In genomic region chr5:135331161-135331560, GRCm38 (mm10) we compare ENCODE assay signal across 24 mouse cellular contexts. TPM values are rescaled to one million over a fixed set of nuclear protein-coding genes. Genes with fewer than 3 reads are reported as not detected.
"Had no signal": no experiment of that assay in that cellular context is flagged by ENCODE, and none has a peak within 500 bp of the region (broad histone marks: within the 10 kb centered on the region; RNA-seq: fewer than 3 reads in every experiment).

No protein-coding gene starts in this region.

- H3K36me3 ChIP-seq: liver, embryonic 13.5 days; midbrain, embryonic 12.5 days; stomach, embryonic 15.5 days had no signal

- DNase-seq: kidney, adult 11 months; kidney, postnatal 14 days; left cerebral cortex, postnatal 4 days; liver, embryonic 13.5 days; liver, postnatal 0 days; right cerebral cortex, postnatal 14 days; thymus, adult 18-20 months; thymus, postnatal 14 days had no signal

- H3K9me3 ChIP-seq: liver, embryonic 13.5 days; megakaryocyte, embryonic 14.5 days; midbrain, embryonic 12.5 days; stomach, embryonic 15.5 days had no signal

- H3K27me3 ChIP-seq: liver, embryonic 13.5 days; midbrain, embryonic 12.5 days; stomach, embryonic 15.5 days had no signal

- H3K9ac ChIP-seq: liver, embryonic 13.5 days; liver, postnatal 0 days; midbrain, embryonic 12.5 days; stomach, embryonic 15.5 days had no signal

- H3K4me3 ChIP-seq: liver, embryonic 13.5 days; megakaryocyte, embryonic 14.5 days; midbrain, embryonic 12.5 days; stomach, embryonic 15.5 days had no signal

- H3K4me2 ChIP-seq: liver, embryonic 13.5 days; midbrain, embryonic 12.5 days; stomach, embryonic 15.5 days had no signal

- H3K27ac ChIP-seq: liver, embryonic 13.5 days; macrophage; midbrain, embryonic 12.5 days; stomach, embryonic 15.5 days had no signal

- ATAC-seq: inflammation-experienced regulatory T-cells, adult 6 months; liver, postnatal 0 days had no signal

- H3K4me1 ChIP-seq: liver, embryonic 13.5 days; stomach, embryonic 15.5 days had no signal

RNA-seq across cellular contexts. Expression of gene Fkbp6, which starts 18.7 kb away (rescaled TPM):
- total RNA-seq: layer of hippocampus, postnatal 14 days; left cerebral cortex, adult 18-20 months had no signal
- polyA plus RNA-seq: inflammation-experienced regulatory T-cells, adult 6 months; kidney, embryonic 14.5 days; large intestine, adult 2 months; liver, embryonic 13.5 days; liver, postnatal 0 days; lung, embryonic 16.5 days; macrophage; midbrain, embryonic 12.5 days; neural tube, embryonic 14.5 days; spleen, adult 2 months had no signal

RNA-seq across cellular contexts. Expression of gene Trim50, which starts 21.9 kb away (rescaled TPM):
- total RNA-seq: layer of hippocampus, adult 8-10 months; layer of hippocampus, postnatal 14 days; left cerebral cortex, adult 18-20 months; left cerebral cortex, postnatal 10 days; left cerebral cortex, postnatal 4 days; midbrain, postnatal 0 days had no signal
- polyA plus RNA-seq: inflammation-experienced regulatory T-cells, adult 6 months; kidney, embryonic 14.5 days; large intestine, adult 2 months; limb, embryonic 14.5 days; liver, embryonic 13.5 days; liver, postnatal 0 days; lung, embryonic 16.5 days; macrophage; midbrain, embryonic 12.5 days; midbrain, postnatal 0 days; neural tube, embryonic 14.5 days had no signal
